In the genomic region with DNA sequence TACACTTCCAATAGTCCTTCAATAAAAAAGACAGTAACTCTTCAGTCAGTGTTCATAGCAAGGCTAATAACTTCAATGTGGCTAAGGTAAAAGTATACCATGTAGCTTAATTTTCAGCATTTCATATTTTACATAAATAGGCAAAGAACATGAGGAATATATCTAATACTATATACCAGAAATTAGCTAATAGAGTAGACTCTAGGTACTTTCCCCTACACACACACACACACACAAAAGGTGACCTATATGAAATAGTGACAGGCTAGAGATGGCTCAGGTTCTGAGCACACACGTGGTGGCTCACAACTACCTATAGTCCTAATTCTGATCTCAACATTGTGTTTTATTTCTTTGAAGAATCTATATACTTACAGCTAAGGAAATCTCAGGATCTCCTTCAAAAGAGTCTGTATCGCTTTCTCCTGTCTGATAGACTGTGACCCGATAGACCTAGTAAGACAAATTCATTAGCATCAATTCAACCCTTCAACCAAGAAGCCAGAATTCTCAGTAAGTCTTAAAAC, we compare ENCODE assay signal across 15 mouse cellular contexts.
"Had no signal": no experiment of that assay in that cellular context is flagged by ENCODE, and none has a peak within 500 bp of the region (broad histone marks: within the 10 kb centered on the region; RNA-seq: fewer than 3 reads in every experiment).

No protein-coding gene starts in this region.

- DNase-seq: heart, postnatal 10 days; heart, postnatal 14 days; heart, postnatal 36 days; heart, postnatal 4 days; kidney, adult 11 months; kidney, adult 18-20 months; kidney, adult 2 months; kidney, adult 8-10 months; kidney, postnatal 10 days; kidney, postnatal 14 days; kidney, postnatal 25 days; kidney, postnatal 36 days; kidney, postnatal 4 days; layer of hippocampus, adult 9-11 months; layer of hippocampus, postnatal 36 days had no signal
